In the genomic region with DNA sequence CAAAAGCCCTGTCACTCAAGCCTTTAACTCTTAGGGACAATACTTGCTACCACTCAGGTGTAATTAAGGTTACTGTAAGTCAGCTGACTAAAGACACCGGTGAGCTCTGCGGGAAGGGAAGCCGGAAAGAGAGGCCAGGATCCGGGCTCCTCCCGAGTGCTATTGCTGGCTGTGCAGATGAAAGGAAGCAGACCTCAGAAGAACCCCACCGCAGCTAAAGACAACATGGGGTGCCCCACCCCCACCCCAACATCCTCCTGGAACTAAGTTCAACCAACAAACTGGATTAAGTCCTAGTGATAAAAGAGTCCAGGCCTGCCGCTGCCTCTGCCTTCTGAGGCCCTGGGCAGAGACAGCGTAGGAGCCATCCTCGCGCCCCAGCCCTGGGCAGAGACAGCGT, we compare ENCODE assay signal across 10 mouse cellular contexts.
DNase-seq lines count a peak whose midpoint lies in the region; ATAC-seq lines count a peak whose summit lies in the region.
"Had no signal": no experiment of that assay in that cellular context is flagged by ENCODE, and none has a peak within 500 bp of the region (broad histone marks: within the 10 kb centered on the region; RNA-seq: fewer than 3 reads in every experiment).

No protein-coding gene starts in this region.

- no peaks in the 10 kb centered on the region for H3K36me3 ChIP-seq in midbrain, embryonic 10.5 days
- H3K36me3 ChIP-seq in midbrain, embryonic 15.5 days (replicated peaks) = no peaks in the 10 kb centered on the region
- H3K36me3 ChIP-seq: stomach, embryonic 15.5 days had no signal

- peak overlapping the region; percentile 43; the same call in 1 of the 2 replicates for H3K27ac ChIP-seq in midbrain, embryonic 10.5 days (replicated peaks)
- H3K27ac ChIP-seq in midbrain, embryonic 15.5 days = no peak overlapping the region
- H3K27ac ChIP-seq: stomach, embryonic 15.5 days had no signal

- H3K4me3 ChIP-seq in midbrain, embryonic 10.5 days = no peak overlapping the region
- no peak overlapping the region for H3K4me3 ChIP-seq in midbrain, embryonic 15.5 days
- H3K4me3 ChIP-seq: myocyte; stomach, embryonic 15.5 days had no signal

- peaks cover 65% of the 10 kb centered on the region for H3K4me1 ChIP-seq in midbrain, embryonic 10.5 days
- H3K4me1 ChIP-seq in midbrain, embryonic 15.5 days = peaks cover 23% of the 10 kb centered on the region

- no peaks in the 10 kb centered on the region for H3K9me3 ChIP-seq in midbrain, embryonic 10.5 days (replicated peaks)
- no peaks in the 10 kb centered on the region for H3K9me3 ChIP-seq in midbrain, embryonic 15.5 days
- H3K9me3 ChIP-seq: stomach, embryonic 15.5 days had no signal

- ATAC-seq in midbrain, embryonic 15.5 days (replicated peaks) = no peak

- peaks cover 47% of the 10 kb centered on the region for H3K27me3 ChIP-seq in midbrain, embryonic 10.5 days (ENCODE audit: low read depth, poor library complexity, severe bottlenecking)
- H3K27me3 ChIP-seq in midbrain, embryonic 15.5 days (replicated peaks) = peaks cover 23% of the 10 kb centered on the region
- H3K27me3 ChIP-seq: stomach, embryonic 15.5 days had no signal

- whole genome bisulfite sequencing in midbrain, embryonic 10.5 days = 9% methylated on average over 11 of the region's 11 CpGs
- 25% methylated on average over 11 of the region's 11 CpGs for WGBS in midbrain, embryonic 15.5 days

- H3K4me2 ChIP-seq in midbrain, embryonic 15.5 days = no peak overlapping the region
- H3K4me2 ChIP-seq: stomach, embryonic 15.5 days had no signal

- peak; percentile 29 to 33 for DNase-seq in cerebellum, postnatal 25 days
- DNase-seq in cerebellum, adult 8-10 months = no peak
- DNase-seq in midbrain, embryonic 10.5 days (ENCODE audit: low spot score) = no peak
- DNase-seq in heart, postnatal 36 days = peak; percentile 45 to 47
- peak; percentile 76 for DNase-seq in thymus, postnatal 14 days
- DNase-seq in layer of hippocampus, adult 18-20 months (ENCODE audit: low spot score in 2 of 2) = no peak
- DNase-seq in gastrocnemius, adult 8-10 months (ENCODE audit: low spot score in 2 of 2) = no peak

- intact Hi-C loops in heart, postnatal 36 days (cut with DNase I) = loop anchor here (1.0 to 5.0 kb wide), 2 partner anchors 61 to 135 kb away; no protein-coding TSS in a partner anchor

- no peak overlapping the region for H3K9ac ChIP-seq in midbrain, embryonic 15.5 days
- H3K9ac ChIP-seq: stomach, embryonic 15.5 days had no signal

Comparison
In these comparisons a context has a peak if more than half of its experiments do, and no peak if none do; other contexts are left out.
1. DNase-seq: peak in cerebellum, postnatal 25 days (2 of 2), heart, postnatal 36 days (2 of 2) and thymus, postnatal 14 days (single experiment); none in cerebellum, adult 8-10 months (single experiment), midbrain, embryonic 10.5 days (single experiment), layer of hippocampus, adult 18-20 months (0 of 2) and gastrocnemius, adult 8-10 months (0 of 2).